Comparison of ENCODE assay signal across 9 mouse cellular contexts in genomic region chr17:86755581-86756195, GRCm38 (mm10). TPM values are rescaled to one million over a fixed set of nuclear protein-coding genes. Genes with fewer than 3 reads are reported as not detected.
DNase-seq lines count a peak whose midpoint lies in the region; ATAC-seq and TF ChIP-seq lines count a peak whose summit lies in the region.
"Had no signal": no experiment of that assay in that cellular context is flagged by ENCODE, and none has a peak within 500 bp of the region (broad histone marks: within the 10 kb centered on the region; RNA-seq: fewer than 3 reads in every experiment).

No protein-coding gene starts in this region.

- peak overlapping the region; percentile 98 for H3K27ac ChIP-seq in heart, adult 2 months
- H3K27ac ChIP-seq in cortical plate, adult 2 months (ENCODE audit: insufficient read depth, low read length) = peak overlapping the region; percentile 48
- no peak overlapping the region for H3K27ac ChIP-seq in hindbrain, embryonic 13.5 days
- H3K27ac ChIP-seq in midbrain, embryonic 14.5 days (replicated peaks; ENCODE audit: low read depth, low read length) = no peak overlapping the region

- H3K36me3 ChIP-seq in heart, adult 2 months (ENCODE audit: control insufficient read depth, insufficient read depth, low read length) = peaks cover 19% of the 10 kb centered on the region
- H3K36me3 ChIP-seq in hindbrain, embryonic 13.5 days = no peaks in the 10 kb centered on the region
- no peaks in the 10 kb centered on the region for H3K36me3 ChIP-seq in midbrain, embryonic 14.5 days (ENCODE audit: control insufficient read depth, insufficient read depth, low read length)

- H3K79me2 ChIP-seq in heart, adult 2 months (replicated peaks; ENCODE audit: control insufficient read depth, insufficient read depth, low read length) = peaks cover 2% of the 10 kb centered on the region; the same call in 1 of the 2 replicates

- 9% methylated on average over 11 of the region's 11 CpGs for WGBS in heart, adult 2 months
- 16% methylated on average over 11 of the region's 11 CpGs for WGBS in hindbrain, embryonic 13.5 days
- WGBS in midbrain, embryonic 14.5 days = 17% methylated on average over 11 of the region's 11 CpGs

- TF ChIP-seq CTCF in heart, adult 2 months (IDR thresholded peaks at IDR 0.05) = no peak
- TF ChIP-seq CTCF in cortical plate, adult 2 months (IDR thresholded peaks at IDR 0.05; ENCODE audit: extremely low read depth, insufficient read depth, low read length) = no peak

- H3K27me3 ChIP-seq in heart, adult 2 months (ENCODE audit: control insufficient read depth, insufficient read depth, low read length) = no peaks in the 10 kb centered on the region
- peaks cover 78% of the 10 kb centered on the region for H3K27me3 ChIP-seq in hindbrain, embryonic 13.5 days
- H3K27me3 ChIP-seq in midbrain, embryonic 14.5 days (ENCODE audit: control insufficient read depth, insufficient read depth, low read length) = peaks cover 58% of the 10 kb centered on the region

- peak overlapping the region; percentile 90 for H3K4me2 ChIP-seq in hindbrain, embryonic 13.5 days
- H3K4me2 ChIP-seq in midbrain, embryonic 14.5 days (ENCODE audit: low read length) = peak overlapping the region; percentile 79; the same call in 1 of the 2 replicates

- intact Hi-C loops in heart, adult 2 months (cut with DNase I) = loop anchor here (1.0 to 2.0 kb wide), 2 partner anchors 14 to 257 kb away; no protein-coding TSS in a partner anchor
- intact Hi-C loops in heart, postnatal 25 days (cut with DNase I) = loop anchor here (1.0 to 10.0 kb wide), 4 partner anchors 13 to 219 kb away; no protein-coding TSS in a partner anchor

- H3K4me3 ChIP-seq in heart, adult 2 months = peak overlapping the region; percentile 63
- H3K4me3 ChIP-seq in cortical plate, adult 2 months (ENCODE audit: insufficient read depth, low read length) = peak overlapping the region; percentile 66
- peak overlapping the region; percentile 49 for H3K4me3 ChIP-seq in hindbrain, embryonic 13.5 days
- peak overlapping the region; percentile 45; the same call in 1 of the 2 replicates for H3K4me3 ChIP-seq in midbrain, embryonic 14.5 days (replicated peaks; ENCODE audit: low read depth, low read length)

- no peak for ATAC-seq in hindbrain, embryonic 13.5 days (ENCODE audit: low FRiP score)
- no peak for ATAC-seq in midbrain, embryonic 14.5 days (ENCODE audit: low FRiP score, low TSS enrichment)
- ATAC-seq in frontal cortex, adult (ENCODE audit: low TSS enrichment) = no peak

- no peak for TF ChIP-seq POLR2A in heart, adult 2 months (IDR thresholded peaks at IDR 0.05; ENCODE audit: insufficient read depth, low read depth, low read length)
- TF ChIP-seq POLR2A in cortical plate, adult 2 months (IDR thresholded peaks at IDR 0.05; ENCODE audit: extremely low read depth, insufficient read depth, low read length) = no peak

- peak overlapping the region; percentile 90 for H3K9ac ChIP-seq in heart, adult 2 months (ENCODE audit: low read depth, low read length)
- H3K9ac ChIP-seq in hindbrain, embryonic 13.5 days = peak overlapping the region; percentile 66
- 0 out of 2 replicates have a peak overlapping the region, but pooled peaks have one; percentile 16 for H3K9ac ChIP-seq in midbrain, embryonic 14.5 days (replicated peaks; ENCODE audit: low read length)

- peak; percentile 50 to 53 for DNase-seq in heart, adult 2 months
- DNase-seq in heart, postnatal 25 days (ENCODE audit: low spot score) = no peak
- DNase-seq in midbrain, embryonic 14.5 days = no peak
- DNase-seq in layer of hippocampus, postnatal 10 days (ENCODE audit: low spot score in 2 of 2) = no peak
- DNase-seq in kidney, postnatal 25 days = no peak

- no peak for TF ChIP-seq EP300 in heart, adult 2 months (IDR thresholded peaks at IDR 0.05; ENCODE audit: insufficient read depth, low read depth, low read length)

- peaks cover 9% of the 10 kb centered on the region for H3K4me1 ChIP-seq in heart, adult 2 months (ENCODE audit: control insufficient read depth, insufficient read depth, low read length)
- no peaks in the 10 kb centered on the region for H3K4me1 ChIP-seq in cortical plate, adult 2 months (ENCODE audit: control insufficient read depth, insufficient read depth, low read length)
- H3K4me1 ChIP-seq in hindbrain, embryonic 13.5 days (replicated peaks) = peaks cover 31% of the 10 kb centered on the region
- peaks cover 24% of the 10 kb centered on the region for H3K4me1 ChIP-seq in midbrain, embryonic 14.5 days (ENCODE audit: control insufficient read depth, insufficient read depth, low read length)

- no peaks in the 10 kb centered on the region for H3K9me3 ChIP-seq in hindbrain, embryonic 13.5 days
- no peaks in the 10 kb centered on the region for H3K9me3 ChIP-seq in midbrain, embryonic 14.5 days (ENCODE audit: control insufficient read depth, low read length)
- H3K9me3 ChIP-seq: megakaryocyte, embryonic 14.5 days had no signal

RNA-seq across cellular contexts. Expression of gene Epas1, which starts 2.2 kb away (rescaled TPM):
- 100 to 1,000 TPM; 244 to 277 TPM for total RNA-seq in heart, adult 2 months (2021)
- polyA plus RNA-seq in heart, adult 2 months (2012; rRNA removed) = 115 and 119 TPM in 2 replicates
- total RNA-seq in heart, postnatal 25 days (2021) = 100 to 1,000 TPM; 235 to 266 TPM
- polyA plus RNA-seq in cortical plate, adult 2 months (2012; rRNA removed) = 70.1 and 76.0 TPM in 2 replicates
- polyA plus RNA-seq in hindbrain, embryonic 13.5 days (2015; fragmentation: Nextera tagmentation; extraction: Ambion mirVana) = 4.6 and 5.0 TPM in 2 replicates
- polyA plus RNA-seq in midbrain, embryonic 14.5 days (2014; fragmentation: Nextera tagmentation; extraction: Ambion mirVana) = 4.8 and 9.8 TPM in 2 replicates
- 10 to 100 TPM; 86.1 to 91.6 TPM for total RNA-seq in layer of hippocampus, postnatal 10 days (2021)

Comparison
In these comparisons a context has a peak if more than half of its experiments do, and no peak if none do; other contexts are left out.
1. DNase-seq: peak in heart, adult 2 months (2 of 2); none in heart, postnatal 25 days (single experiment), midbrain, embryonic 14.5 days (single experiment), layer of hippocampus, postnatal 10 days (0 of 2) and kidney, postnatal 25 days (0 of 2).
2. H3K27ac ChIP-seq: peak in heart, adult 2 months (single experiment) and cortical plate, adult 2 months (single experiment); none in hindbrain, embryonic 13.5 days (single experiment) and midbrain, embryonic 14.5 days (single experiment).
3. H3K9ac ChIP-seq: peak in every context shown above with its lines; median percentile 90 in heart, adult 2 months; 66 in hindbrain, embryonic 13.5 days; 16 in midbrain, embryonic 14.5 days.
4. Peak in every context shown above with its lines, with median percentiles within 50 percentile points of each other: H3K4me3 ChIP-seq.